In the genomic region with DNA sequence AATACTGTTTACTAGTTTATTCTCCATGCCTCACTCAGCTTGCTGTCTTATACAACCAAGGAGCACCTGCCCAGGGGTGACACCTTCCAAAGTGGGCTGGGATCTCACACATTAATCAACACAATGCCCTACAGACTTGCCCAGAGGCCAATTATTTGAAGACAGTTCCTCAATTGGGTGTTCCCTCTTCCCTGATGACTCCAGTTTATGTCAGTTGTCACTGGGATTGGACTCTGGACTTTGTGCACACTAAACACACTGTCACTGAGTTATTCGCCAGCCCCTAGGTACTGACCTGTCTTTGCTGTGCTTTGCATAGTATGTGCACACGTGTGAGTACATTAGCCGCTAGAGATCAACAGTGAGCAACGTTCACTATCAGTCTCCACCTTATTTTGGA, we compare ENCODE assay signal across 24 mouse cellular contexts. TPM values are rescaled to one million over a fixed set of nuclear protein-coding genes. Genes with fewer than 3 reads are reported as not detected.
"Had no signal": no experiment of that assay in that cellular context is flagged by ENCODE, and none has a peak within 500 bp of the region (broad histone marks: within the 10 kb centered on the region; RNA-seq: fewer than 3 reads in every experiment).

No protein-coding gene starts in this region.

- H3K9ac ChIP-seq: lung, embryonic 14.5 days; midbrain, embryonic 12.5 days; neural tube, embryonic 13.5 days; neural tube, embryonic 15.5 days; stomach, embryonic 15.5 days had no signal

- ATAC-seq: midbrain, embryonic 16.5 days had no signal

- DNase-seq: lung, adult 18-20 months; lung, embryonic 14.5 days; lung, postnatal 10 days; lung, postnatal 4 days; midbrain, embryonic 14.5 days; retina, postnatal 1 day; right cerebral cortex, adult 18-20 months; right cerebral cortex, postnatal 25 days; right cerebral cortex, postnatal 4 days; thymus, adult 2 months; thymus, postnatal 25 days; thymus, postnatal 4 days had no signal

- H3K4me3 ChIP-seq: midbrain, embryonic 10.5 days; midbrain, embryonic 12.5 days; myocyte; neural tube, embryonic 13.5 days; neural tube, embryonic 15.5 days; stomach, embryonic 15.5 days had no signal

- H3K4me1 ChIP-seq: stomach, embryonic 15.5 days had no signal

- H3K4me2 ChIP-seq: lung, embryonic 14.5 days; midbrain, embryonic 12.5 days; neural tube, embryonic 13.5 days; neural tube, embryonic 15.5 days; stomach, embryonic 15.5 days had no signal

- H3K27ac ChIP-seq: midbrain, embryonic 10.5 days; midbrain, embryonic 12.5 days; neural tube, embryonic 13.5 days; neural tube, embryonic 15.5 days; stomach, embryonic 15.5 days; stomach, postnatal 0 days had no signal

- H3K9me3 ChIP-seq: midbrain, embryonic 12.5 days; neural tube, embryonic 13.5 days; neural tube, embryonic 15.5 days; stomach, embryonic 15.5 days had no signal

- H3K27me3 ChIP-seq: midbrain, embryonic 12.5 days; neural tube, embryonic 13.5 days; neural tube, embryonic 15.5 days; stomach, embryonic 15.5 days had no signal

RNA-seq across cellular contexts. Expression of gene Kcnmb3, which starts 35.1 kb away (rescaled TPM):
- total RNA-seq: megakaryocyte, adult 5-6 weeks; megakaryocyte-erythroid progenitor cell, adult 5-6 weeks had no signal
- polyA plus RNA-seq: midbrain, embryonic 10.5 days; myocyte; neural tube, embryonic 11.5 days; neural tube, embryonic 15.5 days; urinary bladder, adult 2 months had no signal
